Mouse (Mus musculus) midbrain, embryonic 16.5 days (tissue): ENCODE measurements around the gene Klc2. TPM values are rescaled to one million over a fixed set of nuclear protein-coding genes. Genes with fewer than 3 reads are reported as not detected.

Source experiments
- ATAC-seq: fragments of 200-750 bp; cut with Nextera tagmentation; 2 replicates; pipeline ENCODE4 v1.8.0; 2017; ENCODE audit warnings: moderate TSS enrichment
- H3K27ac ChIP-seq: fragments of 300-500 bp; sonication (generic); 2 replicates; pipeline ENCODE4 v1.5.1; 2014; ENCODE audit warnings: mild to moderate bottlenecking, low read length, mixed read lengths
- H3K27me3 ChIP-seq: fragments of 300-500 bp; sonication (generic); 2 replicates; pipeline ENCODE4 v1.6.1; 2014; ENCODE audit warnings: low read depth, low read length, mixed read lengths; ENCODE audit not compliant: control insufficient read depth, insufficient read depth
- H3K36me3 ChIP-seq: fragments of 300-500 bp; sonication (generic); 2 replicates; pipeline ENCODE4 v1.6.1; 2014; ENCODE audit warnings: mild to moderate bottlenecking, low read length, moderate library complexity, mixed read lengths; ENCODE audit not compliant: control insufficient read depth, insufficient read depth
- H3K4me1 ChIP-seq: fragments of 300-500 bp; sonication (generic); 2 replicates; pipeline ENCODE4 v1.6.1; 2014; ENCODE audit warnings: mild to moderate bottlenecking, low read length, mixed read lengths; ENCODE audit not compliant: control insufficient read depth, insufficient read depth
- H3K4me2 ChIP-seq: fragments of 300-500 bp; sonication (generic); 2 replicates; pipeline ENCODE4 v1.6.1; 2014; ENCODE audit warnings: mild to moderate bottlenecking, low read length, mixed read lengths
- H3K4me3 ChIP-seq: fragments of 300-500 bp; sonication (generic); 2 replicates; pipeline ENCODE4 v1.5.1; 2014; ENCODE audit warnings: low read depth, mild to moderate bottlenecking, low read length, moderate library complexity, mixed read lengths
- H3K9ac ChIP-seq: fragments of 300-500 bp; sonication (generic); 2 replicates; pipeline ENCODE4 v1.6.1; 2014; ENCODE audit warnings: low read depth, low read length, mixed read lengths
- H3K9me3 ChIP-seq: fragments of 300-500 bp; sonication (generic); replicated peaks from 2 replicates; pipeline ENCODE4 v1.6.1; 2014; ENCODE audit warnings: mild to moderate bottlenecking, low read length, mixed read lengths; ENCODE audit not compliant: control insufficient read depth, poor library complexity, severe bottlenecking
- whole genome bisulfite sequencing: fragments of 180-500 bp; shearing (Covaris S2); extraction: QIAGEN DNeasy Blood & Tissue Kit; methylation state at CpG from one replicate; pipeline ENCODE4 v1.1.7; 2014; 5-methylcytosine and 5-hydroxymethylcytosine counted together
- polyA plus RNA-seq: library from polyadenylated mRNA; unstranded; fragments of >200 nt; fragmentation: Nextera tagmentation; extraction: Ambion mirVana; gene quantifications from 2 replicates; pipeline ENCODE4 v1.2.1, GENCODE M21; 2015

Klc2 gene
- polyA plus RNA-seq, 1 experiment from 2014 or later: 76.5 TPM

DNA sequence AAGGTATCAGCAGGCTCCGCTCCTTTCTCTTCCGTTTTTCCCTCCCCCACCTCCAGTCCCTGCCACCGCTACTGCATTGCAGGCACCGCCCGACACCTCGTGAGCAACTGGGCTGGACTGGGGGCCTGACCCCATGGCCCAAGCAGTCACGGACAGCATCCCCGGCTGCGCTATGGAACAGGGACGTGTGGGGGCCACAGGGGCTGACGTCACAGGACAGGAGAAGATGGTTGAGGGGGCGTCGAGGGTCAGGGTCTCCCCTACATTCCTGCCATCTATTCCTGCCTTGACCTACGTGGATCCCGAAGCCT, 33.6 kb downstream of the Klc2 start:
- peaks cover 19% of the 10 kb centered on the region for H3K4me1 ChIP-seq
- no peak for ATAC-seq
- H3K27me3 ChIP-seq: peaks cover 47% of the 10 kb centered on the region
- peak overlapping the region; percentile 87 for H3K9ac ChIP-seq
- peak overlapping the region; percentile 32 for H3K27ac ChIP-seq
- peaks cover 5% of the 10 kb centered on the region; the same call in 1 of the 2 replicates for H3K36me3 ChIP-seq
- peak overlapping the region; percentile 78 for H3K4me2 ChIP-seq
- peak overlapping the region; percentile 70 for H3K4me3 ChIP-seq
- WGBS: 7% methylated on average over 15 of the region's 15 CpGs
- H3K9me3 ChIP-seq: no peaks in the 10 kb centered on the region

DNA sequence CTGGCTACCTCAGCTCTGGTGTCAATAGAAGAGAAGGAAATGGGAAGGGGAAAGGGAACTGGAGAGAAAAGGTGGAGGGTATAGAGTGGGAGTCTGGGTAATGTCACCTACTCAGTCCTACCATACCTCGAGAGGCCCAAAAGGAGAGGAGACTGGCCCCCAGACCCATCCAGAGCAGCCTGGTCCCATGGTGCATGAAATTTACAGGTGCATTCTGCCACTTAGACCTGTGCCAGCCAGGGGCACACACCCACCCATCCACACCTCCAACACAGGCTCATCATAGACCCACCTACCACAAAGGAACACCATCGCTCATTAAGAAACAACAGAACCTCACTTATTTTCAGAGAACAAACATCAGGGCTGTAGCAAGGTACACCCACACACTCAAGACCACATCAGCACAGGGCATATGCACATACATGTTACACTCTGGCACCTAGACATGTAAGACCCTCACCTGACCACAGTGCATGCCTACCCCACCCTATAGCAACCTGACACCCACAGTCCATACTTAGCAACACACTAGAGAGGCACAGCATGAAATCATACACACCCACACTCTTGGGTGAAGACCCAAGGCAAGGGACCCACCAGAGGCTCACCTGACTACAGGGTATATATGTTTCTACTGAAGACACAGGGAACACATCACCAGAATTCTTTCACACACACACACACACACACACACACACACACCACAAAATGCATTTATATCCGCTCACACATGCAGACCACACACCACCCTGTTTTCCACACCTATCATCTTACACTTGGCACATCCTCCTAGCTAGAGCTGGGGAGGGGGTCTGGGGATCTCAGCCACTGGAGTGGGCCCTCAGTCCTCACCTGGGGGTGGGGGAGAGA, 34.2 kb downstream of the Klc2 start:
- 72% methylated on average over 3 of the region's 3 CpGs for WGBS
- Histone ChIP-seq H3K27me3 (peaks cover 47% of the 10 kb centered on the region), H3K27ac (peak overlapping the region; percentile 32; the same call in 1 of the 2 replicates), H3K36me3 (peaks cover 5% of the 10 kb centered on the region; the same call in 1 of the 2 replicates), H3K4me3 (peak overlapping the region; percentile 70), H3K4me2 (peak overlapping the region; percentile 78), H3K9me3 (no peaks in the 10 kb centered on the region), H3K4me1 (peaks cover 14% of the 10 kb centered on the region), H3K9ac (peak overlapping the region; percentile 87)
- ATAC-seq: no peak

DNA sequence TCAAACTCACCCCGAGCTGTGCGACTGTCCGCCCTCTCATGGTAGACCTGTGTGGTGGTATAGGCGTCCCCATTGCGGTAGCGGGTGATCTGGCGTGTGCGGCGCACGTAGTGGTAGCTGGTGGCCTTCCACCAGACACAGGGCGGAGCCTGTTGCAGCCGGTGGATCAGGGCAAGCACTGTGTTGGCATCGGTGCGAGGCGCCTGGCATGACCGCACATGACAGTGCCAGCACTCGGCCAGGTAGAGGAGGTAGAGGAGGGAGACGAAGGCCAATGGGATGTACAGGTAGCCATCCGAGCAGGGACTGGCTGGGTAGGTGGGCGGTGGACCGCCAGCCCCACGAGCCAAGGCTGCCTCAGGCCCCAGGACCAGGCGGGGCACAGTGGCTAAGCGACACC, 35.8 kb downstream of the Klc2 start:
- H3K27ac ChIP-seq: no peak overlapping the region
- no peaks in the 10 kb centered on the region for H3K9me3 ChIP-seq
- no peak overlapping the region for H3K9ac ChIP-seq
- peaks cover 47% of the 10 kb centered on the region for H3K27me3 ChIP-seq
- peaks cover 5% of the 10 kb centered on the region; the same call in 1 of the 2 replicates for H3K36me3 ChIP-seq
- H3K4me1 ChIP-seq: peaks cover 8% of the 10 kb centered on the region; the same call in 1 of the 2 replicates
- H3K4me3 ChIP-seq: no peak overlapping the region
- H3K4me2 ChIP-seq: no peak overlapping the region
- no peak for ATAC-seq
- 71% methylated on average over 24 of the region's 24 CpGs for WGBS

DNA sequence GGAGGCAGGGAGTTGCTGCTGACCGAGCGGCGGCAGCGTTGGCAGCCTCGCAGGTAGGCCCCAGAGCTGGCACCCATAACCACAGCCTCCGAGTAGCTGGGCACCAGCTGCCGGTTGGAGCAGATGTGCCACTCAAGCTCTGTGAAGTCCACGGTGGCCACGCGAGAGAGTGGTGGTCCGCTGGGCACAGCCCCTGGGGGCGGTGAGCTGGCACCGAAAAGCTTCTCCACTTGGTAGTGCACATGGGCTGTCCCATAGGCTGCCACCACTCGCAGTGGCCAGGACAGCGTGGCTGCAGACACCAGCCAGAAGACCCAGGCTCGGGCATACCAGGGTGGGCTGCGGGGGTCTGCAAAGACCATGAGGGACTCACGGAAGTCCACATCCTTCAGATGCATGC, 36.4 kb downstream of the Klc2 start:
- no peak overlapping the region for H3K9ac ChIP-seq
- ATAC-seq: no peak
- H3K4me2 ChIP-seq: no peak overlapping the region
- H3K4me3 ChIP-seq: no peak overlapping the region
- WGBS: 68% methylated on average over 18 of the region's 18 CpGs
- peaks cover 47% of the 10 kb centered on the region for H3K27me3 ChIP-seq
- peaks cover 3% of the 10 kb centered on the region; the same call in 1 of the 2 replicates for H3K4me1 ChIP-seq
- peaks cover 5% of the 10 kb centered on the region; the same call in 1 of the 2 replicates for H3K36me3 ChIP-seq
- no peak overlapping the region for H3K27ac ChIP-seq
- no peaks in the 10 kb centered on the region for H3K9me3 ChIP-seq

DNA sequence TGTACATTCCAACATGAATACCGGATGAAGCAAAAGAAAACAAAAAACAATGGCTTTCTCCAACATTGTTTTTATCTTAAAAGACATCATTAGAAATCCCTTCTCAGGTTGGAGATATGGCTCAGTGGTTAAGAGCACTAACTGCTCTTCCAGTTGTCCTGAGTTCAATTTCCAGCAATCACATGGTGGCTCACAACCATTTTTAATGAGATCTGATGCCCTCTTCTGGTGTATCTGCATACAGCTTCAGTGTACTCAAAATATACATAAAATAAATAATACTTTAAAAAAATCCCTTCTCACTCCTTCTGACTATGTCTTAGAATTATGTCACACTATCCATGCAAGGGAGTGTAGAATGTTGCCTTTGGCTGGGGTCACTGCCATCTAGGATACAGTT, 39.1 kb downstream of the Klc2 start:
- H3K4me2 ChIP-seq: no peak overlapping the region
- H3K4me1 ChIP-seq: no peaks in the 10 kb centered on the region
- WGBS: 96% methylated on average over 1 of the region's 1 CpGs
- H3K9me3 ChIP-seq: no peaks in the 10 kb centered on the region
- H3K4me3 ChIP-seq: no peak overlapping the region
- H3K9ac ChIP-seq: no peak overlapping the region
- H3K27me3 ChIP-seq: peaks cover 44% of the 10 kb centered on the region
- no peak for ATAC-seq
- no peak overlapping the region for H3K27ac ChIP-seq
- H3K36me3 ChIP-seq: peaks cover 5% of the 10 kb centered on the region; the same call in 1 of the 2 replicates

DNA sequence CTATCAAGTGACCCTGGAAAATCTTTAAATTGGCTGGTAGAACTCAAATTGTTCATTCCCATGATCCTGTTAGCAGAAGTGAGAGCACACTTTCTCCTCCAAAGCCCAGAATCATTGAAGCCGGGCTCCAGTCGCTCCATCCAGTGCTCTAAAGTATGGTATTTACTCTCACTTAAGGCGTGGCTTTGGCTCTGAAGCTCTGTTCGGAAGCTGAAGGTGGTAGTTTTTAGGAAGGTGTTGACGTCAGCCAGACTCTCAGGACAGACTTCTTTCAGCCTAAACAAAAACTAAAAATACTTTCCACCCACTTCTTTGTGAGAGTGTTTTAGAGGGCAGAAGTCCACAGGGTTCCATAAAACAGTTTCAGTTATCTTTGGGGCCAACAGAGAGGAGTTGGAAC, 44.8 kb downstream of the Klc2 start:
- no peak for ATAC-seq
- H3K4me1 ChIP-seq: peaks cover 8% of the 10 kb centered on the region
- no peak overlapping the region for H3K27ac ChIP-seq
- no peak overlapping the region for H3K4me2 ChIP-seq
- H3K9ac ChIP-seq: no peak overlapping the region
- WGBS: 44% methylated on average over 5 of the region's 5 CpGs
- no peak overlapping the region for H3K4me3 ChIP-seq
- no peaks in the 10 kb centered on the region for H3K9me3 ChIP-seq
- peaks cover 25% of the 10 kb centered on the region for H3K27me3 ChIP-seq
- no peaks in the 10 kb centered on the region for H3K36me3 ChIP-seq

DNA sequence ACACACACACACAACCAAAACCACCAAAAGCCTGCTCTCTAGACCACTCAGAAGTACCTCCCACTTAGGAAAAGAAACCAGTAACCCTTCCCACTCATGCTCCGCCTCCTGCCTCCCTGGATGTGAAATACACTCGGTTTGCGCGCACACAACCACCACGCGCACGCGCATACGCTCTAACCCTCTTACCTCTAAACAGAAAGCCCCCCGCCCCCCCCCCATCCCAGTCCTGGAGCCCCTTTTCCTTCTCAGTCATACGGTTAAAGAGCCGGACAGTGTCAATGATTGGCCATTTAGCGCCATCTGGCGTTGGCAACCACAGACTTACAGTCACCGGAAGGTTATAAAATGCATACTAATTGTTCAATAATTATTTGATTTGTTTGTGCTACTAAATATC, 45.3 kb downstream of the Klc2 start:
- WGBS: under 1% methylated on average over 15 of the region's 15 CpGs
- H3K36me3 ChIP-seq: no peaks in the 10 kb centered on the region
- H3K4me1 ChIP-seq: peaks cover 12% of the 10 kb centered on the region
- peak overlapping the region; percentile 34; the same call in 1 of the 2 replicates for H3K9ac ChIP-seq
- peak overlapping the region; percentile 45; the same call in 1 of the 2 replicates for H3K4me3 ChIP-seq
- no peaks in the 10 kb centered on the region for H3K9me3 ChIP-seq
- H3K27ac ChIP-seq: no peak overlapping the region
- peak overlapping the region; percentile 79 for H3K4me2 ChIP-seq
- H3K27me3 ChIP-seq: peaks cover 27% of the 10 kb centered on the region
- ATAC-seq: no peak

DNA sequence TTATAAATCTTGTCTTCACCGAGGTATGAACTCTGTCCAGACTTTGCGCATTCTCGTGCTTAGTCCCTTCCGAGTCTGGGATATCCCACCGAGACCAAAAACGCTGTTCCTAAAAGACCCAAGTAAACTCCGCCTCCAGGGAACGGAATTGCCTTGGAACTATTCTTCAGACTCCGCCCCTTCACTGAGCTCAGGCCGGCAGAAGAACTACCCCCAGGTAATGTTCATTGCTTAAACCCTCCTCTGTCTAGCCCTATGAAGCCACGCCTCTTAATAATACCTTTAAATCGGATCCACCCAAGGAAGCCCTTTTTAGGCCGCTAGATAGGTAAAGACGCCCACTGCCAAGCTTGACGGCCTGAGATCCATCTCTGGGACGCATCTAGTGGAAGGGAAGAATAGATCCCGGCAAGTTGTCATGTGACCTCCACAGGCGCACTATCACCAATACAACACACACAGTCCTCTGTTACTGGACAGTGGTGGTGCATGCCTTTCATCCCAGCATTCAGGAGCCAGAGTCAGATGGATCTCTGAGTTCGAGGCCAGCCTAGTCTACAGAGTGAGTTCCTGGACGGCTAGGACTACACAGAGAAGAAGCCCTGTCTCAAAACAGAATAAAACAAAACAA, 45.9 kb downstream of the Klc2 start:
- ATAC-seq: peak; percentile 9; the same call in 1 of the 2 replicates
- peak overlapping the region; percentile 45 for H3K4me3 ChIP-seq
- H3K9me3 ChIP-seq: no peaks in the 10 kb centered on the region
- peak overlapping the region; percentile 79 for H3K4me2 ChIP-seq
- H3K36me3 ChIP-seq: no peaks in the 10 kb centered on the region
- H3K9ac ChIP-seq: peak overlapping the region; percentile 53
- peaks cover 27% of the 10 kb centered on the region for H3K27me3 ChIP-seq
- H3K27ac ChIP-seq: no peak overlapping the region
- H3K4me1 ChIP-seq: peaks cover 16% of the 10 kb centered on the region
- 3% methylated on average over 20 of the region's 20 CpGs for WGBS
